ENCODE assay signal across 8 mouse cellular contexts in the genomic region with DNA sequence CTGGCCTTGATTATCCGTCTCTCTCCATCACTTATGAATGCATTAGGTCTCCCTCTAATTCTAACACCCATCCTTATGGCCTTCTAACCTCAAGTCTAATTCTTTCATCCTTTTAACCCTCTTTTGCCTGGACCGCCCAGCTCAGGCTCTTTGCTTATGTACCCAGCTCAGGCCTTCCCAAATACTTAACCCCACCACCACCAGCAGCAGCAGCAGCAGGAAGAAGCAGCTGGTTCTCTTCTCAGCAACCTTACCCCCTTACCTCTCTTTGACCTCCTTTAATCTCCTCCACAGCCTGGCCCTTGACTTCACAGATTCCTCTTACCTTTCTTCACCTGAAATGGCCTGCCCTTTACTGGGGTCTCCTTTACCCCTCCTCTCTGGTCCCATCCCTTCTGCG.
A peak's percentile ranks its signal among the peaks of the same experiment; 100 is the strongest.
DNase-seq lines count a peak whose midpoint lies in the region; ATAC-seq and TF ChIP-seq lines count a peak whose summit lies in the region.

No protein-coding gene starts in this region.

- peak overlapping the region; percentile 100 for H3K27ac ChIP-seq in heart, adult 2 months
- no peak overlapping the region for H3K27ac ChIP-seq in embryonic facial prominence, embryonic 14.5 days (replicated peaks; ENCODE audit: low read depth, low read length)
- H3K27ac ChIP-seq in liver, embryonic 12.5 days = no peak overlapping the region

- H3K79me2 ChIP-seq in heart, adult 2 months (replicated peaks; ENCODE audit: control insufficient read depth, insufficient read depth, low read length) = peaks cover 3% of the 10 kb centered on the region; the same call in 1 of the 2 replicates

- H3K4me3 ChIP-seq in heart, adult 2 months = peak overlapping the region; percentile 81
- H3K4me3 ChIP-seq in embryonic facial prominence, embryonic 14.5 days (ENCODE audit: low read depth, low read length) = peak overlapping the region; percentile 37
- peak overlapping the region; percentile 47 for H3K4me3 ChIP-seq in liver, embryonic 12.5 days

- H3K27me3 ChIP-seq in heart, adult 2 months (ENCODE audit: control insufficient read depth, insufficient read depth, low read length) = no peaks in the 10 kb centered on the region
- H3K27me3 ChIP-seq in embryonic facial prominence, embryonic 14.5 days (replicated peaks; ENCODE audit: control insufficient read depth, insufficient read depth, low read length) = peaks cover 79% of the 10 kb centered on the region
- H3K27me3 ChIP-seq in liver, embryonic 12.5 days (replicated peaks) = peaks cover 99% of the 10 kb centered on the region

- no peak for TF ChIP-seq EP300 in heart, adult 2 months (IDR thresholded peaks at IDR 0.05; ENCODE audit: insufficient read depth, low read depth, low read length)

- peak overlapping the region; percentile 73 for H3K4me2 ChIP-seq in embryonic facial prominence, embryonic 14.5 days (ENCODE audit: low read depth, low read length)
- H3K4me2 ChIP-seq in liver, embryonic 12.5 days = peak overlapping the region; percentile 70

- intact Hi-C loops in heart, adult 2 months (cut with DNase I) = loop anchor here (1.0 to 5.0 kb wide), 3 partner anchors 67 to 178 kb away; a partner anchor contains a TSS

- peaks cover 9% of the 10 kb centered on the region for H3K4me1 ChIP-seq in heart, adult 2 months (ENCODE audit: control insufficient read depth, insufficient read depth, low read length)
- peaks cover 30% of the 10 kb centered on the region for H3K4me1 ChIP-seq in embryonic facial prominence, embryonic 14.5 days (ENCODE audit: control insufficient read depth, insufficient read depth, low read length)
- H3K4me1 ChIP-seq in liver, embryonic 12.5 days = peaks cover 40% of the 10 kb centered on the region

- no peak for ATAC-seq in embryonic facial prominence, embryonic 14.5 days (ENCODE audit: low read depth)
- no peak for ATAC-seq in liver, embryonic 12.5 days

- no peak for TF ChIP-seq CTCF in heart, adult 2 months (IDR thresholded peaks at IDR 0.05)

- H3K9me3 ChIP-seq in embryonic facial prominence, embryonic 14.5 days (ENCODE audit: control insufficient read depth, low read length) = no peaks in the 10 kb centered on the region
- no peaks in the 10 kb centered on the region for H3K9me3 ChIP-seq in liver, embryonic 12.5 days (replicated peaks)

- DNase-seq in heart, adult 2 months = no peak
- no peak for DNase-seq in heart, adult 11 months
- peak; percentile 71 for DNase-seq in 3T3-L1 (ENCODE audit: low read depth, low spot score)
- no peak for DNase-seq in embryonic facial prominence, embryonic 14.5 days (ENCODE audit: low spot score)
- DNase-seq in adrenal gland, postnatal 36 days = no peak
- DNase-seq in layer of hippocampus, adult 8-10 months (ENCODE audit: low spot score in 2 of 2) = no peak
- DNase-seq in urinary bladder, postnatal 25 days (ENCODE audit: low spot score) = no peak

- H3K36me3 ChIP-seq in heart, adult 2 months (ENCODE audit: control insufficient read depth, insufficient read depth, low read length) = peaks cover 14% of the 10 kb centered on the region
- H3K36me3 ChIP-seq in embryonic facial prominence, embryonic 14.5 days (ENCODE audit: control insufficient read depth, insufficient read depth, low read length) = no peaks in the 10 kb centered on the region
- no peaks in the 10 kb centered on the region for H3K36me3 ChIP-seq in liver, embryonic 12.5 days

- 61% methylated on average over 3 of the region's 3 CpGs for WGBS in heart, adult 2 months
- 31% methylated on average over 3 of the region's 3 CpGs for WGBS in embryonic facial prominence, embryonic 14.5 days
- WGBS in liver, embryonic 12.5 days (ENCODE audit: insufficient replicate concordance) = 39% methylated on average over 3 of the region's 3 CpGs

- peak overlapping the region; percentile 89 for H3K9ac ChIP-seq in heart, adult 2 months (ENCODE audit: low read depth, low read length)
- 0 out of 2 replicates have a peak overlapping the region, but pooled peaks have one; percentile 44 for H3K9ac ChIP-seq in embryonic facial prominence, embryonic 14.5 days (ENCODE audit: low read depth, low read length)
- no peak overlapping the region for H3K9ac ChIP-seq in liver, embryonic 12.5 days

- no peak for TF ChIP-seq POLR2A in heart, adult 2 months (IDR thresholded peaks at IDR 0.05; ENCODE audit: insufficient read depth, low read depth, low read length)
